Mouse (Mus musculus): ENCODE data around the gene Cntnap5a. TPM values are rescaled to one million over a fixed set of nuclear protein-coding genes. Genes with fewer than 3 reads are reported as not detected.

Cntnap5a gene
- polyA plus RNA-seq (2014; fragmentation: Nextera tagmentation; extraction: Ambion mirVana), result 2.6 and 3.9 TPM in 2 replicates

- no peaks in the 10 kb centered on the region for H3K9me3 ChIP-seq (ENCODE audit: control insufficient read depth, low read length)
- H3K4me3 ChIP-seq (ENCODE audit: low read depth, low read length), result peak within 1 kb of the TSS; percentile 43
- H3K4me1 ChIP-seq (ENCODE audit: control insufficient read depth, insufficient read depth, low read length), result no peaks in the 10 kb centered on the region
- H3K27ac ChIP-seq (ENCODE audit: low read depth, low read length), result peak within 1 kb of the TSS; percentile 35; the same call in 1 of the 2 replicates
- peak; percentile 92 for ATAC-seq (ENCODE audit: low read depth)
- H3K27me3 ChIP-seq (ENCODE audit: control insufficient read depth, insufficient read depth, low read length), result no peaks in the 10 kb centered on the region
- H3K9ac ChIP-seq (replicated peaks; ENCODE audit: low read depth, low read length), result peak within 1 kb of the TSS; percentile 64
- no peaks in the 10 kb centered on the region for H3K36me3 ChIP-seq (ENCODE audit: control insufficient read depth, insufficient read depth, low read length)
- H3K4me2 ChIP-seq (ENCODE audit: low read depth, low read length), result peak within 1 kb of the TSS; percentile 55
- 9% methylated on average over 26 of the region's 26 CpGs for WGBS
These were observed at the start of gene Cntnap5a for GRCm38 (mm10) chr1:115684518-115685368. Gene Cntnap5a, plus strand, starts transcription at chr1:115684756.

- Histone ChIP-seq H3K4me1 (ENCODE audit: control insufficient read depth, insufficient read depth, low read length) (no peaks in the 10 kb centered on the region), H3K4me2 (ENCODE audit: low read depth, low read length) (no peak overlapping the region), H3K36me3 (ENCODE audit: control insufficient read depth, insufficient read depth, low read length) (no peaks in the 10 kb centered on the region), H3K27ac (ENCODE audit: low read depth, low read length) (no peak overlapping the region), H3K27me3 (ENCODE audit: control insufficient read depth, insufficient read depth, low read length) (no peaks in the 10 kb centered on the region), H3K9ac (replicated peaks; ENCODE audit: low read depth, low read length) (no peak overlapping the region), H3K4me3 (ENCODE audit: low read depth, low read length) (no peak overlapping the region), H3K9me3 (ENCODE audit: control insufficient read depth, low read length) (no peaks in the 10 kb centered on the region)
- WGBS, result 75% methylated on average over 2 of the region's 2 CpGs
- no peak for ATAC-seq (ENCODE audit: low read depth)
These were observed 37.6 kb upstream of the Cntnap5a start for GRCm38 (mm10) chr1:115646921-115647320.

GRCm38 (mm10) chr1:115658343-115659064 lies 26.1 kb upstream of the Cntnap5a start:
- no peaks in the 10 kb centered on the region for H3K9me3 ChIP-seq (ENCODE audit: control insufficient read depth, low read length)
- no peaks in the 10 kb centered on the region for H3K27me3 ChIP-seq (ENCODE audit: control insufficient read depth, insufficient read depth, low read length)
- no peak overlapping the region for H3K4me3 ChIP-seq (ENCODE audit: low read depth, low read length)
- H3K27ac ChIP-seq (ENCODE audit: low read depth, low read length), result no peak overlapping the region
- no peaks in the 10 kb centered on the region for H3K36me3 ChIP-seq (ENCODE audit: control insufficient read depth, insufficient read depth, low read length)
- ATAC-seq (ENCODE audit: low read depth), result no peak
- no peaks in the 10 kb centered on the region for H3K4me1 ChIP-seq (ENCODE audit: control insufficient read depth, insufficient read depth, low read length)
- 73% methylated on average over 5 of the region's 5 CpGs for WGBS
- H3K4me2 ChIP-seq (ENCODE audit: low read depth, low read length), result no peak overlapping the region
- no peak overlapping the region for H3K9ac ChIP-seq (replicated peaks; ENCODE audit: low read depth, low read length)

GRCm38 (mm10) chr1:115686494-115686893 lies 1.9 kb downstream of the Cntnap5a start:
- H3K4me2 ChIP-seq (ENCODE audit: low read depth, low read length), result peak overlapping the region; percentile 55
- ATAC-seq (ENCODE audit: low read depth), result peak; percentile 39; the same call in 1 of the 2 replicates
- no peak overlapping the region for H3K9ac ChIP-seq (replicated peaks; ENCODE audit: low read depth, low read length)
- no peaks in the 10 kb centered on the region for H3K36me3 ChIP-seq (ENCODE audit: control insufficient read depth, insufficient read depth, low read length)
- H3K9me3 ChIP-seq (ENCODE audit: control insufficient read depth, low read length), result no peaks in the 10 kb centered on the region
- no peak overlapping the region for H3K27ac ChIP-seq (ENCODE audit: low read depth, low read length)
- no peaks in the 10 kb centered on the region for H3K27me3 ChIP-seq (ENCODE audit: control insufficient read depth, insufficient read depth, low read length)
- H3K4me3 ChIP-seq (ENCODE audit: low read depth, low read length), result peak overlapping the region; percentile 43
- no peaks in the 10 kb centered on the region for H3K4me1 ChIP-seq (ENCODE audit: control insufficient read depth, insufficient read depth, low read length)
- WGBS, result 24% methylated on average over 2 of the region's 2 CpGs

GRCm38 (mm10) chr1:115699798-115700197 lies 15.2 kb downstream of the Cntnap5a start:
- Histone ChIP-seq H3K4me2 (ENCODE audit: low read depth, low read length) (no peak overlapping the region), H3K27ac (ENCODE audit: low read depth, low read length) (no peak overlapping the region), H3K4me3 (ENCODE audit: low read depth, low read length) (no peak overlapping the region), H3K9me3 (ENCODE audit: control insufficient read depth, low read length) (no peaks in the 10 kb centered on the region), H3K4me1 (ENCODE audit: control insufficient read depth, insufficient read depth, low read length) (no peaks in the 10 kb centered on the region), H3K27me3 (ENCODE audit: control insufficient read depth, insufficient read depth, low read length) (no peaks in the 10 kb centered on the region), H3K36me3 (ENCODE audit: control insufficient read depth, insufficient read depth, low read length) (no peaks in the 10 kb centered on the region), H3K9ac (replicated peaks; ENCODE audit: low read depth, low read length) (no peak overlapping the region)
- 65% methylated on average over 2 of the region's 2 CpGs for WGBS
- ATAC-seq (ENCODE audit: low read depth), result no peak

GRCm38 (mm10) chr1:115742556-115742955 lies 58.0 kb downstream of the Cntnap5a start:
- no peaks in the 10 kb centered on the region for H3K27me3 ChIP-seq (ENCODE audit: control insufficient read depth, insufficient read depth, low read length)
- no peak overlapping the region for H3K4me3 ChIP-seq (ENCODE audit: low read depth, low read length)
- H3K36me3 ChIP-seq (ENCODE audit: control insufficient read depth, insufficient read depth, low read length), result no peaks in the 10 kb centered on the region
- 87% methylated on average over 5 of the region's 5 CpGs for WGBS
- no peak for ATAC-seq (ENCODE audit: low read depth)
- H3K9me3 ChIP-seq (ENCODE audit: control insufficient read depth, low read length), result no peaks in the 10 kb centered on the region
- H3K4me1 ChIP-seq (ENCODE audit: control insufficient read depth, insufficient read depth, low read length), result no peaks in the 10 kb centered on the region
- no peak overlapping the region for H3K27ac ChIP-seq (ENCODE audit: low read depth, low read length)
- H3K9ac ChIP-seq (replicated peaks; ENCODE audit: low read depth, low read length), result no peak overlapping the region
- no peak overlapping the region for H3K4me2 ChIP-seq (ENCODE audit: low read depth, low read length)

GRCm38 (mm10) chr1:115745569-115745968 lies 61.0 kb downstream of the Cntnap5a start:
- no peaks in the 10 kb centered on the region for H3K9me3 ChIP-seq (ENCODE audit: control insufficient read depth, low read length)
- H3K4me3 ChIP-seq (ENCODE audit: low read depth, low read length), result no peak overlapping the region
- no peak overlapping the region for H3K4me2 ChIP-seq (ENCODE audit: low read depth, low read length)
- no peaks in the 10 kb centered on the region for H3K4me1 ChIP-seq (ENCODE audit: control insufficient read depth, insufficient read depth, low read length)
- H3K9ac ChIP-seq (replicated peaks; ENCODE audit: low read depth, low read length), result no peak overlapping the region
- H3K36me3 ChIP-seq (ENCODE audit: control insufficient read depth, insufficient read depth, low read length), result no peaks in the 10 kb centered on the region
- ATAC-seq (ENCODE audit: low read depth), result no peak
- no peaks in the 10 kb centered on the region for H3K27me3 ChIP-seq (ENCODE audit: control insufficient read depth, insufficient read depth, low read length)
- no peak overlapping the region for H3K27ac ChIP-seq (ENCODE audit: low read depth, low read length)

- ATAC-seq (ENCODE audit: low read depth), result peak; percentile 51; the same call in 1 of the 2 replicates
- Histone ChIP-seq H3K36me3 (ENCODE audit: control insufficient read depth, insufficient read depth, low read length) (no peaks in the 10 kb centered on the region), H3K9ac (replicated peaks; ENCODE audit: low read depth, low read length) (no peak overlapping the region), H3K27me3 (ENCODE audit: control insufficient read depth, insufficient read depth, low read length) (no peaks in the 10 kb centered on the region), H3K27ac (ENCODE audit: low read depth, low read length) (no peak overlapping the region), H3K4me3 (ENCODE audit: low read depth, low read length) (no peak overlapping the region), H3K9me3 (ENCODE audit: control insufficient read depth, low read length) (no peaks in the 10 kb centered on the region), H3K4me2 (ENCODE audit: low read depth, low read length) (no peak overlapping the region), H3K4me1 (ENCODE audit: control insufficient read depth, insufficient read depth, low read length) (0 out of 2 replicates have a peak, but pooled peaks cover 2% of the 10 kb centered on the region)
- 41% methylated on average over 5 of the region's 5 CpGs for WGBS
These were observed 100.2 kb downstream of the Cntnap5a start for GRCm38 (mm10) chr1:115784737-115785136.

GRCm38 (mm10) chr1:115842591-115842990 lies 158.0 kb downstream of the Cntnap5a start:
- no peaks in the 10 kb centered on the region for H3K36me3 ChIP-seq (ENCODE audit: control insufficient read depth, insufficient read depth, low read length)
- no peak overlapping the region for H3K27ac ChIP-seq (ENCODE audit: low read depth, low read length)
- no peaks in the 10 kb centered on the region for H3K4me1 ChIP-seq (ENCODE audit: control insufficient read depth, insufficient read depth, low read length)
- H3K4me3 ChIP-seq (ENCODE audit: low read depth, low read length), result no peak overlapping the region
- H3K9ac ChIP-seq (replicated peaks; ENCODE audit: low read depth, low read length), result no peak overlapping the region
- no peak for ATAC-seq (ENCODE audit: low read depth)
- H3K4me2 ChIP-seq (ENCODE audit: low read depth, low read length), result no peak overlapping the region
- 70% methylated on average over 4 of the region's 4 CpGs for WGBS
- no peaks in the 10 kb centered on the region for H3K27me3 ChIP-seq (ENCODE audit: control insufficient read depth, insufficient read depth, low read length)
- H3K9me3 ChIP-seq (ENCODE audit: control insufficient read depth, low read length), result no peaks in the 10 kb centered on the region

All from neural tube, embryonic 14.5 days (tissue).